Mouse (Mus musculus) forebrain, embryonic 16.5 days (tissue): Measurements from ENCODE around the gene Ago4. TPM values are rescaled to one million over a fixed set of nuclear protein-coding genes. Genes with fewer than 3 reads are reported as not detected.
A peak's percentile ranks its signal among the peaks of the same experiment; 100 is the strongest.

Experiments used
- ATAC-seq: fragments of 200-750 bp; cut with Nextera tagmentation; 2 replicates; pipeline ENCODE4 v1.8.0; 2017; ENCODE audit warnings: mild to moderate bottlenecking, moderate library complexity
- H3K27ac ChIP-seq: fragments of 300-500 bp; sonication (generic); 2 replicates; pipeline ENCODE4 v1.5.1; 2014; ENCODE audit warnings: low read length, control low read depth
- H3K27me3 ChIP-seq: fragments of 300-500 bp; sonication (generic); replicated peaks from 2 replicates; pipeline ENCODE4 v1.6.1; 2014; ENCODE audit warnings: low read length; ENCODE audit not compliant: control insufficient read depth, insufficient read depth
- H3K36me3 ChIP-seq: fragments of 300-500 bp; sonication (generic); 2 replicates; pipeline ENCODE4 v1.6.1; 2014; ENCODE audit not compliant: control insufficient read depth, insufficient read depth
- H3K4me1 ChIP-seq: fragments of 300-500 bp; sonication (generic); replicated peaks from 2 replicates; pipeline ENCODE4 v1.6.1; 2014; ENCODE audit warnings: low read length; ENCODE audit not compliant: control insufficient read depth, insufficient read depth
- H3K4me2 ChIP-seq: fragments of 300-500 bp; sonication (generic); 2 replicates; pipeline ENCODE4 v1.6.1; 2014; ENCODE audit warnings: mild to moderate bottlenecking, low read length, control low read depth
- H3K4me3 ChIP-seq: fragments of 300-500 bp; sonication (generic); replicated peaks from 2 replicates; pipeline ENCODE4 v1.5.1; 2014; ENCODE audit warnings: mild to moderate bottlenecking, low read length, control low read depth
- H3K9ac ChIP-seq: fragments of 300-500 bp; sonication (generic); replicated peaks from 2 replicates; pipeline ENCODE4 v1.6.1; 2014; ENCODE audit warnings: low read depth, low read length, control low read depth
- H3K9me3 ChIP-seq: fragments of 300-500 bp; sonication (generic); 2 replicates; pipeline ENCODE4 v1.6.1; 2016; ENCODE audit warnings: low read length; ENCODE audit not compliant: control insufficient read depth
- WGBS: fragments of 180-500 bp; shearing (Covaris S2); extraction: QIAGEN DNeasy Blood & Tissue Kit; methylation state at CpG from one replicate; pipeline ENCODE4 v1.1.7; 2014; 5-methylcytosine and 5-hydroxymethylcytosine counted together
- polyA plus RNA-seq: library from polyadenylated mRNA; unstranded; fragments of >200 nt; fragmentation: Nextera tagmentation; extraction: Ambion mirVana; gene quantifications from 2 replicates; pipeline ENCODE4 v1.2.1, GENCODE M21; 2015

Gene Ago4
- polyA plus RNA-seq, 1 experiment from 2014 or later: 9.0 TPM

DNA sequence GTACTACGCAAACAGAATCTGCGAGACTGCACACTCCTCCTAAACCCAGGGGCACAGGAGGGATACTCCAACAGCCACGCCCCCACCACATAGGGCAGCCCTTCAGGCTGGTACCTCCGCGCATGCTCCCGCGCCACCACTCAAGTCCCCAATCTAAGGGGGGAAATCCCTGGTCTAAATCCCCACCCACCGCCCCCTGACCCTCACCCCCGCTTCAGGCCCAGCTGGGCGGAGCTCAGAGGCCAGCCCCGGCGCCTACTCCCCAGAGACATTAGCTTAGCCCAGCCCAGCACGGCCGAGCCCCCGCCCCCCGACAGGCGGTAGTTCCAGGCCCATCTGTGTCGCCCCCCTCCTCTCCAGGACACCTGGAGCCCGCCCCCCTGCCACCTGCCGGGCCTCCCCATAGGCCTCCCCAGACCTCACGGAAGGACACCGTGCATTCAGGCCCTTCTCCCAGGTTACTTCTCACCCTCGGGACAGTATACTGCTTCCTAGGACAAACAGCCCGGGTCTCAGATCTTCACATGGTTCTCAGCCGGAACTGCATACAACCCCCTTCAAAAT is 65.5 kb downstream of the Ago4 start:
- 0% methylated on average over 21 of the region's 25 CpGs for whole genome bisulfite sequencing
- ATAC-seq: peak; percentile 52
- H3K9ac ChIP-seq: peak overlapping the region; percentile 99
- H3K4me3 ChIP-seq: peak overlapping the region; percentile 96
- no peaks in the 10 kb centered on the region for H3K36me3 ChIP-seq
- no peaks in the 10 kb centered on the region for H3K27me3 ChIP-seq
- peak overlapping the region; percentile 80 for H3K4me2 ChIP-seq
- H3K9me3 ChIP-seq: no peaks in the 10 kb centered on the region
- H3K27ac ChIP-seq: peak overlapping the region; percentile 98
- peaks cover 45% of the 10 kb centered on the region for H3K4me1 ChIP-seq

DNA sequence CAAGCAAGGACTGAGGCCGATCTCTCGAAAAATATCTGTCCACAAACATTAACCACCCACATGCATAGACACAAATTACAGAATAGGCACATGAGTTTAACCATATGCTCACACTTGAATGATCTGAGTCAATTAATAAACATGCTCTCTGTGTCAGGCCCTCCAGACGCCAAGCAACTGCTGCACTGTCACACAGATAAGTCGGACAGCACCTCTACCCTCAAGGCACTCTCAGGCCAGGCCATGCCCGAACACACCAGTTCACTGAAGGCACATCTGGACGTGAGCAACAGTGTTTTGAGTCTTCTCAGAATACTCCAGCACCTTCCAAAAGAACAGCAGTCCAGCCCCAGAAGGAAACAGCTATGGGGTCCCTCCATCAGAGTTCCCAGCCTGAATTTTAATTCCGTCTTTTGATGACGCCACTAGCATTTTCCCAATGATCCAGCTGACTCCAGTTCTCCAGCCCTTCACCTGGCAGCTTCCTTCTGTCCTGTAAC is 67.0 kb downstream of the Ago4 start:
- no peak for ATAC-seq

GRCm38 (mm10) chr4:126465843-126466242 is 67.4 kb downstream of the Ago4 start:
- Histone ChIP-seq H3K9me3 (no peaks in the 10 kb centered on the region), H3K4me2 (peak overlapping the region; percentile 80), H3K27ac (peak overlapping the region; percentile 72), H3K36me3 (no peaks in the 10 kb centered on the region), H3K9ac (peak overlapping the region; percentile 41), H3K27me3 (no peaks in the 10 kb centered on the region), H3K4me3 (peak overlapping the region; percentile 96), H3K4me1 (peaks cover 51% of the 10 kb centered on the region)
- ATAC-seq: peak; percentile 54
- WGBS: 3% methylated on average over 8 of the region's 8 CpGs

More for the DNA sequence above, 67.0 kb downstream of the Ago4 start:
- H3K4me3 ChIP-seq: peak overlapping the region; percentile 96
- H3K9ac ChIP-seq: peak overlapping the region; percentile 41
- peak overlapping the region; percentile 80 for H3K4me2 ChIP-seq
- no peaks in the 10 kb centered on the region for H3K9me3 ChIP-seq
- H3K27ac ChIP-seq: peak overlapping the region; percentile 72
- H3K36me3 ChIP-seq: no peaks in the 10 kb centered on the region
- H3K4me1 ChIP-seq: peaks cover 51% of the 10 kb centered on the region
- 8% methylated on average over 8 of the region's 8 CpGs for WGBS
- no peaks in the 10 kb centered on the region for H3K27me3 ChIP-seq

- no peaks in the 10 kb centered on the region for H3K27me3 ChIP-seq
- WGBS: 0% methylated on average over 2 of the region's 2 CpGs
- H3K36me3 ChIP-seq: peaks cover 1% of the 10 kb centered on the region
- H3K9ac ChIP-seq: peak overlapping the region; percentile 14; the same call in 1 of the 2 replicates
- peaks cover 51% of the 10 kb centered on the region for H3K4me1 ChIP-seq
- H3K4me2 ChIP-seq: peak overlapping the region; percentile 80
- H3K27ac ChIP-seq: peak overlapping the region; percentile 72
- H3K4me3 ChIP-seq: peak overlapping the region; percentile 96
- no peaks in the 10 kb centered on the region for H3K9me3 ChIP-seq
- no peak for ATAC-seq
Observed at GRCm38 (mm10) chr4:126464892-126465235, 68.4 kb downstream of the Ago4 start.

DNA sequence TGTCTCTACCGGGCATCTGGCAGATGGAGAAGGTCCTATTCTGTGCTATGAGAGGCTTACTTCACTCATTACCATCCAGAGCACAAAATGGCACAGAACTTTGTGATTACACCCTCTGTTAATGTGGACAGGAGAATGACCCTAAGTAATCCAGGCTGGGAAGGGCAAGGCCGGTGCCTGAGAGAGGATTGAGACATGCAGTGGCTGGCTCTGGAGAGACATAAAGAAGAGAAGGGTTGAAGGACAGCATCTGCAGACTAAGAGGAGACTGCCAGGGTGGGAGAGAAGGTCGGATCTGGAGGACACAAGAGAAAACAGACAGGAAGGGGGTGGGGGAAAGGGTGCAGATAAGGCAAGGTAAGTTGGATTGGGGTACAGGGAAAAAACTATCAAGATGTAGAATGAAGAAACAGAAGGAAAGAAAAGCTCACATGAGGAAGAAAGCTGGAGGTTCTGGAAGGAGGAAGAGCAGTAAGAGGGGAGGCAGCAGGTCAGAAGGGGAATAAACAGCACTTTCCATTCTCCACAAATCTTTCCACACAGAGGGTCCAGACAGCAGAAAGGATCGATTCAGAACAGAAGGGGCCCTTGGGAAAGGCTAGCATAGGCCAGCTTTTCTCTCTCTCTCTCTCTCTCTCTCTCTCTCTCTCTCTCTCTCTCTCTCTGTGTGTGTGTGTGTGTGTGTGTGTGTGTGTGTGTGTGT is 68.9 kb downstream of the Ago4 start:
- ATAC-seq: no peak
- Histone ChIP-seq H3K4me2 (peak overlapping the region; percentile 80), H3K27ac (no peak overlapping the region), H3K9ac (peak overlapping the region; percentile 14; the same call in 1 of the 2 replicates), H3K27me3 (no peaks in the 10 kb centered on the region), H3K4me3 (no peak overlapping the region), H3K36me3 (peaks cover 7% of the 10 kb centered on the region), H3K4me1 (peaks cover 51% of the 10 kb centered on the region), H3K9me3 (no peaks in the 10 kb centered on the region)
- WGBS: 15% methylated on average over 4 of the region's 4 CpGs

DNA sequence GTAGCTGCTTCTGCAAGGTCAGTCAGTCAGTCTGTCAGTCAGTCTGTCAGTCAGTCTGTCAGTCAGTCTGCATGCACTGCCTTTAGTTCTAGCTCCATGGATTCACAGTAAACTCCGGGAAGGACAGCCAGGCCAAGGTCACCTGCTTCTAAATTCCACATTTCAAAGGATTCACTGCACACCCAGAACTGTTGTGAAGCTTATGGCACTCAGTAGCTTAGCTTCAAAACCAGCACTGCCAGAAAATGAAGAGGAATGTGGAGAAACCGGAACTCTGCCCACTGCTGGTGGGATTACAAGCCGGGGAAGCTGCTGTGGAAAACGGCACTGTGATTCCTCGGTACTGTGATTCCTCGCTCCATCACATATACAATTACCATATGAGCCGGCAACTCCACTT is 77.8 kb downstream of the Ago4 start:
- Histone ChIP-seq H3K4me3 (no peak overlapping the region), H3K36me3 (peaks cover 49% of the 10 kb centered on the region), H3K9me3 (no peaks in the 10 kb centered on the region), H3K27ac (no peak overlapping the region), H3K9ac (no peak overlapping the region), H3K27me3 (no peaks in the 10 kb centered on the region), H3K4me2 (no peak overlapping the region), H3K4me1 (no peaks in the 10 kb centered on the region)
- WGBS: 87% methylated on average over 7 of the region's 7 CpGs
- no peak for ATAC-seq

- no peak overlapping the region for H3K4me2 ChIP-seq
- no peak overlapping the region for H3K27ac ChIP-seq
- H3K9ac ChIP-seq: no peak overlapping the region
- ATAC-seq: no peak
- H3K4me1 ChIP-seq: no peaks in the 10 kb centered on the region
- no peaks in the 10 kb centered on the region for H3K27me3 ChIP-seq
- no peak overlapping the region for H3K4me3 ChIP-seq
- H3K9me3 ChIP-seq: no peaks in the 10 kb centered on the region
- 80% methylated on average over 5 of the region's 5 CpGs for WGBS
- H3K36me3 ChIP-seq: peaks cover 46% of the 10 kb centered on the region
Observed at GRCm38 (mm10) chr4:126454547-126455254, 78.6 kb downstream of the Ago4 start.

DNA sequence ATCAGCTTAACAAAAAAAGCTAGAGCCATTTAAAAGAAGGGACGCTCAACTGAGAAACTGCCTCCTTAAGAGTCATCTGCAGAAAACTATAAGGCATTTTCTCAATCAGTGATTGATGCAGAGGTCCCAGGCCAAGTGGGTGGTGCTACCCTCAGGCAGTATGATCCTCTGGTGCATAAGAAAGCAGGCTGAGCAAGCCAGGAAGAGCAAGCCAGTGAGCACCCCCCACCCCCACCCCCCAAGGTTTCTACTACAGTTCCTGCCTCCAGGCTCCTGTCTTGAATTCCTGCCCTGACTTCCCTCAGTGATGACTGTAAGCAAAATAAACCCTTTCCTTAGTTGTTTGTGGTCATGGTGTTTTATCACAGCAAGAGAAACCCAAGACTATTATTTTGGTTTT is 83.0 kb downstream of the Ago4 start:
- ATAC-seq: no peak
- no peaks in the 10 kb centered on the region for H3K4me1 ChIP-seq
- no peak overlapping the region for H3K4me3 ChIP-seq
- no peak overlapping the region for H3K4me2 ChIP-seq
- H3K9ac ChIP-seq: no peak overlapping the region
- no peaks in the 10 kb centered on the region for H3K27me3 ChIP-seq
- WGBS: 91% methylated on average over 1 of the region's 1 CpGs
- H3K27ac ChIP-seq: no peak overlapping the region
- peaks cover 51% of the 10 kb centered on the region for H3K36me3 ChIP-seq
- H3K9me3 ChIP-seq: no peaks in the 10 kb centered on the region

- no peaks in the 10 kb centered on the region for H3K4me1 ChIP-seq
- no peaks in the 10 kb centered on the region for H3K9me3 ChIP-seq
- no peak for ATAC-seq
- H3K9ac ChIP-seq: no peak overlapping the region
- H3K4me3 ChIP-seq: no peak overlapping the region
- H3K27ac ChIP-seq: no peak overlapping the region
- no peak overlapping the region for H3K4me2 ChIP-seq
- H3K27me3 ChIP-seq: no peaks in the 10 kb centered on the region
- WGBS: 87% methylated on average over 7 of the region's 7 CpGs
- peaks cover 37% of the 10 kb centered on the region for H3K36me3 ChIP-seq
Observed at GRCm38 (mm10) chr4:126447126-126447525, 86.1 kb downstream of the Ago4 start.
